Mouse (Mus musculus): Measurements from ENCODE around the gene Map3k5. TPM values are rescaled to one million over a fixed set of nuclear protein-coding genes. Genes with fewer than 3 reads are reported as not detected.

Map3k5 gene
- polyA plus RNA-seq, 1 experiment = not detected

DNA sequence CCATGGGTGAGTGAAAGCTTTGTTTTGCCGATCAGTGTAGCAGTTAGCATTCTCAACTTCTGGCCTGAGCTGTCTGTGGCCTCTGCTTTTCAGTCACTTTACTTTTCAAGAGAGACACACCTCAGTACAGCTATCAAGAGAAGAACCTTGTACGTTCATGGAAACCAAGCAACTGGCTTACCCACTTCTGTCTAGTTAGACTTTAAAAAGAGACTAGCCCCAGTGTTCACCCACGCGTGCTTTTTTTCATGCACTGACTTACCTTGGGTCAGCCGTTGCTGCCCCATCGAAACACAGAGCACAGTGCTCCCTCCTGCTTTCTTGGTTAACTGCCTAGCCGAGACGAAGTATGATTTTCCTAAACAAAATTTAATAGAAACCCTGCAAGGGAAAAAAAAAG lies 6.4 kb downstream of the Map3k5 start:
- TF ChIP-seq CTCF (IDR thresholded peaks at IDR 0.05; ENCODE audit: insufficient read depth, low read depth, low read length) = no peak
- TF ChIP-seq POLR2A (IDR thresholded peaks at IDR 0.05; ENCODE audit: insufficient read depth, low read depth, low read length) = no peak
- peaks cover 3% of the 10 kb centered on the region; the same call in 1 of the 2 replicates for H3K4me1 ChIP-seq (ENCODE audit: control insufficient read depth, insufficient read depth, low read length)
- H3K27ac ChIP-seq (ENCODE audit: insufficient read depth, low read depth, low read length) = no peak overlapping the region
- WGBS = 91% methylated on average over 8 of the region's 8 CpGs
- no peak overlapping the region for H3K4me3 ChIP-seq (ENCODE audit: insufficient read depth, low read depth, low read length)

DNA sequence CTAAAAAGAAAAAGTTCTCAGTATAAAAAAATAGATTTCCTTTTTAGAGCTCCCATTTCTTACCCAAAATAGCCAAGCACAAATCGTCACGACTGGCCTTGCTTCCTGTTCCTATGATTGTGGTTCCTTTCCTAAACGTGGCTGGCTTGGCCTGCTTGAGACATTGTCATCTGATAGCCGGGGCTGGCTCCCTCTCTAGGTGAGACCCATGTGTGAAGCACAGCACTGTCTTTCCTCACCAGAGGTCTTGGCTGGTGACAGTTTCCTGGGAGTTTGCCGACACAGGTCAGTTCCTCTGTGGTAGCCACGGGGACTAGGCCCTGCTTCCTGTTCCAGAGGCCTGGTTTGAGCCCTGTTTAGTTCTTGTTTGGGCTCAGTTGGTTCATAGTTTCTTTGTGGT lies 6.8 kb downstream of the Map3k5 start:
- Histone ChIP-seq H3K4me3 (ENCODE audit: insufficient read depth, low read depth, low read length) (no peak overlapping the region), H3K4me1 (ENCODE audit: control insufficient read depth, insufficient read depth, low read length) (peaks cover 3% of the 10 kb centered on the region; the same call in 1 of the 2 replicates), H3K27ac (ENCODE audit: insufficient read depth, low read depth, low read length) (no peak overlapping the region)
- 68% methylated on average over 6 of the region's 6 CpGs for WGBS
- TF ChIP-seq POLR2A (IDR thresholded peaks at IDR 0.05; ENCODE audit: insufficient read depth, low read depth, low read length) (no peak), CTCF (IDR thresholded peaks at IDR 0.05; ENCODE audit: insufficient read depth, low read depth, low read length) (no peak)

DNA sequence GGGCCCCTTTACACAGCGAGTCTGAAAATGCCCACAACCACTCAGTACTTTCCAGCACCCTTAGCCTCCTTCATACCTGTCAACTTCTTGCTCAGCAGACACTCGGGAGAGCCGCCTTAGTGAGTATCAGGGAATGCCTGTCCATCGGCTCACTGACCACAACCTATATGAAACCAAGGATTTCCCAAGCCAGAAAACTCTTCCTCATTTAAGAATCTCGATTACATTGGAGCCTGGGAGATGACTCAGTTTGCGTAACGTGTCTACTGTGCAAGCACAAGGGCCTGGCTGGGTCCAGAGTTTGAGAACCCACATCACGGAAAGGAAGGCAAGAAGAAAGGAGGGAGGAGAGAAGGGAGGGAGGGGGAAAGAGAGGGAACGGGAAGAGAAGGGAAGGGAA lies 7.6 kb downstream of the Map3k5 start:
- Histone ChIP-seq H3K4me1 (ENCODE audit: control insufficient read depth, insufficient read depth, low read length) (peaks cover 3% of the 10 kb centered on the region; the same call in 1 of the 2 replicates), H3K27ac (ENCODE audit: insufficient read depth, low read depth, low read length) (no peak overlapping the region), H3K4me3 (ENCODE audit: insufficient read depth, low read depth, low read length) (no peak overlapping the region)
- TF ChIP-seq POLR2A (IDR thresholded peaks at IDR 0.05; ENCODE audit: insufficient read depth, low read depth, low read length) (no peak), CTCF (IDR thresholded peaks at IDR 0.05; ENCODE audit: insufficient read depth, low read depth, low read length) (no peak)
- WGBS = 91% methylated on average over 9 of the region's 9 CpGs

DNA sequence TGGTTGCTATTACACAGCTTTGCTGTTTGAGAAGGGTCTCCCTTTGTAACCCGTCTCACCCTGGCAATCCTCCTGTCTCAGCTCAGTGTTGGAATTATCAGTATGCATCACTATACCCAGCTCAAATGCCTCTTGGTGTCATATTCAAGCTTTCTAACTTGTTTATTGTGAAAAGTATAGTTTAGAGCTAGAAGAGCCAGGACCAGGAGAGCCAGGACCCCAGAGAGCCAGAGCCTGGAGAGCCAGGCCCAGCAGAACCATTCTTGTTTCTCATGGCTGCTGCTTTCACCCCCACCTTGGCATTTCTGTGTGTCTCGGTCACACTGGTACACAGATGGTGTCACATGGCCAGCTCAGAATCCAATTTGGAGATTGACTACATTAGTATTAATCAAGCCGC lies 8.3 kb downstream of the Map3k5 start:
- H3K4me1 ChIP-seq (ENCODE audit: control insufficient read depth, insufficient read depth, low read length) = no peaks in the 10 kb centered on the region
- TF ChIP-seq CTCF (IDR thresholded peaks at IDR 0.05; ENCODE audit: insufficient read depth, low read depth, low read length) (no peak), POLR2A (IDR thresholded peaks at IDR 0.05; ENCODE audit: insufficient read depth, low read depth, low read length) (no peak)
- H3K4me3 ChIP-seq (ENCODE audit: insufficient read depth, low read depth, low read length) = no peak overlapping the region
- over 99% methylated on average over 3 of the region's 3 CpGs for WGBS
- no peak overlapping the region for H3K27ac ChIP-seq (ENCODE audit: insufficient read depth, low read depth, low read length)

DNA sequence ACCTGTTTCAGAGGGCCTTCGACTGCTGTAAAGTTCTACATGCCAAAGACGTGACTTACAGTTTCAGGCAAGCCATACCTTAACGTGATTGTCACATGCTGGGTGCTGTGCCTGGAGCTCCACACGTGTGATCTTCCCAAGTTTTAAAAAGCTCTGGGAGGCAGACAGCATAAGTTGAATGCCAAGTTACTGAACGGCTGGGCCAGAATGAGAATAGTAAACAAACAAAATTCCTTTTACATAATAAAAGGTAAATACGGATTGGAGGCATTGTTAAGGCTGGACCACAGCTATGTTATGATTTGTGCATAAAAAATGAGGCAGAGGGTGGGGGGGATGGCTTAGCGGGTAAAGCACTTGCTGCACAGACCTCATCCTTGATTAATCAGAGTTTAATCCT lies 11.4 kb downstream of the Map3k5 start:
- no peak for TF ChIP-seq CTCF (IDR thresholded peaks at IDR 0.05; ENCODE audit: insufficient read depth, low read depth, low read length)
- TF ChIP-seq POLR2A (IDR thresholded peaks at IDR 0.05; ENCODE audit: insufficient read depth, low read depth, low read length) = no peak
- Histone ChIP-seq H3K4me1 (ENCODE audit: control insufficient read depth, insufficient read depth, low read length) (no peaks in the 10 kb centered on the region), H3K27ac (ENCODE audit: insufficient read depth, low read depth, low read length) (no peak overlapping the region), H3K4me3 (ENCODE audit: insufficient read depth, low read depth, low read length) (no peak overlapping the region)
- 77% methylated on average over 7 of the region's 7 CpGs for WGBS

DNA sequence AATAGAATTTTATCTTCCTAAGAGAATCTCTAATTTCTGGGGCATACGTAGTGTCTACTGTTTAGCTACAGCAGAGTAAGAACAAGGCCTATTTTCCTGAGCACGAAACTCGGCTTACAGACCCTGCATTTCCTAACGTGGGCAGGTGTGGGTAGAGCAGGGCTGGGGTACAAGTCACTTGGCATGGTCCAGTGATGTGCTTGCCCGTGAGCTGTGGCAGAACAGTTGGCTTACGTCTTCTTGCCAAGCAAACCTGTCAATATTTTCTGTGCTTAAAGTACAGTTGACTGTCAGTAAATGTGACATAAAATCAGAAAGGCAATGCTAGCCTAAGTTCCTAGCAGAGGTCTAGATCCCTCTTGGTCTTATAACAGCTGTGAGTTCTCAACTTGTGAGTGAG lies 12.4 kb downstream of the Map3k5 start:
- no peaks in the 10 kb centered on the region for H3K4me1 ChIP-seq (ENCODE audit: control insufficient read depth, insufficient read depth, low read length)
- TF ChIP-seq CTCF (IDR thresholded peaks at IDR 0.05; ENCODE audit: insufficient read depth, low read depth, low read length) = no peak
- TF ChIP-seq POLR2A (IDR thresholded peaks at IDR 0.05; ENCODE audit: insufficient read depth, low read depth, low read length) = no peak
- 92% methylated on average over 6 of the region's 6 CpGs for WGBS
- H3K4me3 ChIP-seq (ENCODE audit: insufficient read depth, low read depth, low read length) = no peak overlapping the region
- no peak overlapping the region for H3K27ac ChIP-seq (ENCODE audit: insufficient read depth, low read depth, low read length)

DNA sequence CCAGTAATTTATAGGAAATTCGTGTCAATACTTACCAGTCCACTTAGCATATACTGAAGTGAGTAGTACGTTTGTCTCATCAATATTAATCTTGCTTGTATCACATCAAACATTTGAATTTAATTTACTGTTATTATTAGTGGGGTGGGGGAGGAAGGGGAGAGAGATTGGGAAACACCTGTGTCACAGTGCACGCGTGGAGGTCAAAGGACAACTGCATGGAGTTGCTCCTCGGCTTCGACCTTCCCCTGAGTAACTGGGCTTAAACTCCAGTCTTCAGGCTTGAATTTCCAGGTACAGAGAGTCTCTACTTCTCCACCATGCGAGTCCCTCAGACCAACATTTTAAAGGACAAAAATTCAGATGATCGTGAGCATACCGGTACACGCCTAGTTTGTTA lies 13.2 kb downstream of the Map3k5 start:
- 95% methylated on average over 10 of the region's 10 CpGs for WGBS
- Histone ChIP-seq H3K4me1 (ENCODE audit: control insufficient read depth, insufficient read depth, low read length) (no peaks in the 10 kb centered on the region), H3K4me3 (ENCODE audit: insufficient read depth, low read depth, low read length) (no peak overlapping the region), H3K27ac (ENCODE audit: insufficient read depth, low read depth, low read length) (no peak overlapping the region)
- TF ChIP-seq POLR2A (IDR thresholded peaks at IDR 0.05; ENCODE audit: insufficient read depth, low read depth, low read length) (no peak), CTCF (IDR thresholded peaks at IDR 0.05; ENCODE audit: insufficient read depth, low read depth, low read length) (no peak)

DNA sequence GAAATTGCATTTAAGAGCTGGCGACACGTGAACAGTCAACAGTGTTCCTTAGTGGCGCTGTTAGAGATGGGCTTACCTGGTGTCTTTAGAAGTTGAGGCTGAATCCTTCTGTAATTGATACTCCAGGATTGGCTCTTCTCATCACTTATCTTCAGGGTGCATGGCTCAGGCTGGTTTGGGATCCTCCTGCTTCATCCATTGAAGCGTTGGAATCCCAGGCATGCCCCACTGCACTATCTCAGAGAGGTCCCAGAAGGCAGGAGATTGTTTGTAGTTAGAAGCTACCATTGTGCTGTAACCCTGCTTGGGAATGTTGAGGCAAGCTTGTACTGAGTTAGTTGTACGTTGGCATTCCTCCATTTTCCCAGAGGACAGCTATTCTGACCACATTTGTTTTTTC lies 13.6 kb downstream of the Map3k5 start:
- Histone ChIP-seq H3K4me1 (ENCODE audit: control insufficient read depth, insufficient read depth, low read length) (no peaks in the 10 kb centered on the region), H3K27ac (ENCODE audit: insufficient read depth, low read depth, low read length) (no peak overlapping the region), H3K4me3 (ENCODE audit: insufficient read depth, low read depth, low read length) (no peak overlapping the region)
- WGBS = 96% methylated on average over 5 of the region's 5 CpGs
- TF ChIP-seq POLR2A (IDR thresholded peaks at IDR 0.05; ENCODE audit: insufficient read depth, low read depth, low read length) (no peak), CTCF (IDR thresholded peaks at IDR 0.05; ENCODE audit: insufficient read depth, low read depth, low read length) (no peak)

DNA sequence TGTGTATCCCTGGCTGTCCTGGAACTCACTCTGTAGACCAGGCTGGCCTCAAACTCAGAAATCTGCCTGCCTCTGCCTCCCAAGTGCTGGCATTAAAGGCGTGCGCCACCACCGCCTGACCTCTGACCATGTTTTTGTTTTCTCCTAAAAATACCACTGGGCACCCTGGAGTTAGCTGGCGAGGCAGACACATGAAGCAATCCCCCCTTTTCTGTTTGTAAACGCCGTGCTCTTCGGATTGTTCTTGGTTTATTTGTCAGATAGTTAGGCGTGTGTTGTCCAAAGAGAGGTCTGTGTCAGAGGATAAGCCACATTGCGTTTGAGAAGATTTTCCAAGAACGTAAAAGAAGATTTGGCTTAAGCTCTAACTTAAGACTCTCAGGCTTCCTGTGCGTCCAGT lies 14.1 kb downstream of the Map3k5 start:
- no peak for TF ChIP-seq POLR2A (IDR thresholded peaks at IDR 0.05; ENCODE audit: insufficient read depth, low read depth, low read length)
- no peak for TF ChIP-seq CTCF (IDR thresholded peaks at IDR 0.05; ENCODE audit: insufficient read depth, low read depth, low read length)
- Histone ChIP-seq H3K4me1 (ENCODE audit: control insufficient read depth, insufficient read depth, low read length) (no peaks in the 10 kb centered on the region), H3K4me3 (ENCODE audit: insufficient read depth, low read depth, low read length) (no peak overlapping the region), H3K27ac (ENCODE audit: insufficient read depth, low read depth, low read length) (no peak overlapping the region)
- WGBS = 94% methylated on average over 11 of the region's 11 CpGs

DNA sequence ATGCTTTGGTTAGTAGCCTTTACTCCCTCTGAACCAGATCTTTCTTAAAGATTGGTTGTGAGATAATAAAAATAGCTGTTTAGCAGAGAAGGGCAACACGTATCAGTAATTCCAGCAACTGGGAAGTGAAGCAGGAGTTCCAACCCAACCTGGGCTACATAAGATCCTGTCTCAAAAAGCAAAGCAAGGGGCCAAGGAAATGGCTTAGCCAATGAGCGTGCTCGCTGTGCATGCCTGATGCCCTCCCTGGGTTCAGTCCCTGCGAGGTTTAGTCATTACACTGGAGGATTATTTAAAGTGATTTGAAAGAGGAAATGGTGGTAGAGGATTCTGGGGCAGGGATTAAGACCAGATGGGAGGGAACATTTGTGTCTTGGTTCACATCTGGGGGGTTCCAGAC lies 14.8 kb downstream of the Map3k5 start:
- WGBS = 92% methylated on average over 4 of the region's 4 CpGs
- TF ChIP-seq CTCF (IDR thresholded peaks at IDR 0.05; ENCODE audit: insufficient read depth, low read depth, low read length) (no peak), POLR2A (IDR thresholded peaks at IDR 0.05; ENCODE audit: insufficient read depth, low read depth, low read length) (no peak)
- H3K4me1 ChIP-seq (ENCODE audit: control insufficient read depth, insufficient read depth, low read length) = no peaks in the 10 kb centered on the region
- no peak overlapping the region for H3K4me3 ChIP-seq (ENCODE audit: insufficient read depth, low read depth, low read length)
- no peak overlapping the region for H3K27ac ChIP-seq (ENCODE audit: insufficient read depth, low read depth, low read length)

Data from olfactory bulb, adult 2 months (tissue).